Mouse (Mus musculus) natural killer cell, adult 2 months (primary cell): ENCODE data around the gene Tmem183a.

ENCODE experiments used
- DNase-seq, 2 experiments: peaks; one replicate each; pipeline ENCODE4 v3.0.0; 2022; ENCODE audit warnings: low spot score in 2 of 2

The Tmem183a gene

GRCm38 (mm10) chr1:134361857-134362212 lies at the start of gene Tmem183a:
Gene Tmem183a (minus strand): TSS chr1:134361979.
- peak; percentile 93 to 95 for DNase-seq

GRCm38 (mm10) chr1:134408080-134408479 lies 46.3 kb upstream of the Tmem183a start:
- DNase-seq, result no peak

DNA sequence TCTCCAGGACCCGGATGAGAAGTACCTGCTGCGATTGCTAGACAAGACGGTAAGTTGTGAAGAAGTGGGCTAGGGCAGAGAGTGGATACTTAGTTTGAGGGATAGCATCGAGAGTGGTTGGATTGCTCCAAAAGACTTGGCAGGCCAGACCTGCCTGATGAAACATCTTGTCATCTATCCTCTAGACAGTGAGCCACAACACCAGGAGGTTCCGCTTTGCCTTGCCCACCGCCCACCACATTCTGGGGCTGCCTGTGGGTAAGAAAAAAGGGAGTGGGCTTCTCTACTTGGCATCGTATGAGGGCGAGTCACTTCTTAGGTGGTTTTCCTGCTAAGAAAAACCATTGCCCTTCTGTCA lies 44.6 kb upstream of the Tmem183a start:
- no peak for DNase-seq

- peak; percentile 27 to 54 for DNase-seq
Measured at GRCm38 (mm10) chr1:134405509-134406413, 44.0 kb upstream of the Tmem183a start, which contains the start of gene Cyb5r1. Gene Cyb5r1 (plus strand): TSS chr1:134405559.

DNA sequence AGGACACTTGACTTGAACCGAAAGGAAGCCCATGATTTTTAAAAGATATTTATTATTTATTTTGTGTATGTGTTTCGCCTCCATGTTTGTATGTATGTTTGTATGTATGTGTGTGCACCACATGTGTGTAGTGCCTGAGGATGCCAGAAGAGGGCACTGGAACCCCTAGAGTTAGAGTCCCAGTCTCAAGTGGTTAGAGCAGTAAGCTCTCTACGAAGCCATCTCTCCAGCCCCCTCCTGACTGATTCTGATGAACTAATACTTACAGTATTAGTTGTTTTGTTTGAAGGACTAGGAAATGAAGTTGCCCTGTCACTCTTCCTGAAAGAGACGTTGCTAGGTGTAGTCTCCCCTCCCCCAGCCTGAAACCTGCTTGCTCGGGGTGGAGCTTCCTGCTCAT lies 38.0 kb upstream of the Tmem183a start:
- no peak for DNase-seq

DNA sequence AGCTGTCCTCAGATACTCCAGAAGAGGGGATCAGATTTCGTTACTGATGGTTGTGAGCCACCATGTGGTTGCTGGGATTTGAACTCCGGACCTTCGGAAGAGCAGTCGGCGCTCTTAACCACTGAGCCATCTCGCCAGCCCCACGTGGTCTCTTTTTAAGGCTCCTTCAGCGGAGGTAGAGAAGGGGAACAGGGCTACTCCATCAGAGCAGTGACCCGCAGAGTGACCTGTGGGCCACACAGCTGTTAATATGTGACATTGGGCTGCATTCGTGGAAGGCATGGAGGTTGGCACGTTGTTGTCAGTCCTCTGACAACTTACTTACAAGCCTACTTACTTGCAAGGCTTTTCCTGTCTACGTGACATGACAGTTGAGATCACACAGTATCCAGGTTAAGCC lies 36.4 kb upstream of the Tmem183a start:
- no peak for DNase-seq

DNA sequence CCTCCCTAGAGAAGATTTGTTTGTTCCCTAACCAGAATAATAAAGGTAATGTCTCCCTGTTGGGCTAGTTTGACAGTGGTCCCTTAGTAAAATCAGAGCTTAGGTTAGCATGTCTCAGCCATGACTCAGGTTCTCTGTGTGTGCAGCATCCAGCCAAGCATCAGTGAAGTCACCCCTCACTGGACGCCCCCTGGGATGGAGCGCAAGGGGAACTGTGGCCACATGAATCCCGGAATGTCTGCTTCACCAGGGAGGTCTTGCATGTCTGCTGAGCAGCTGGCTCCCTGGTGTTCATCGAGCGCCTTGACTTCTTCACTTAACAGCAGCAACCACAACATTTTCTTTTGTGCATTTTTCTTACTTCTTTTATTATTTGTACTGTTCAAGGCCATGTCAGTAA lies 32.0 kb upstream of the Tmem183a start:
- DNase-seq, result no peak

GRCm38 (mm10) chr1:134385666-134386065 lies 23.9 kb upstream of the Tmem183a start, which contains the start of gene 4933406M09Rik:
Gene 4933406M09Rik (plus strand): TSS chr1:134385940.
- DNase-seq, result no peak

- DNase-seq, result no peak
Measured at GRCm38 (mm10) chr1:134385176-134385575, 23.4 kb upstream of the Tmem183a start.

DNA sequence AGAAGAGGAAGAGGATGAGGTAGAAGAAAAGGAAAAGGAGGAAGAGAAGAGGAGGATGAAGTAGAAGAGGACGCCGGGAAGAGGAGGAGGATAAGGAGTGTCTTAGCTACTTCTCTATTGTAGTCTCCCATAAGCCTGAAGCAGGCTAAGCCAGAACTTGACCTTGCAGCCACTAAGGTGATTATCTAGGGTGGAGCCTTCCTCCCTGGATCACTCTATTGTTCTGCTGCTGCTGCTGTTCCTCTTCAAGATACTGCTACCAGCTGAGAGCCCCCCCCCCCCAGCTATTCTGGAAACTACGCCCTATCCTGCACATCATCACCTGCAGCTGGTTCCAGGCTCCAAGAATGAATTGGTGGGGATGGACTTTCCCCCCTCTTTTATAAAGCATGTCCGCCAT lies 22.8 kb upstream of the Tmem183a start:
- no peak for DNase-seq

DNA sequence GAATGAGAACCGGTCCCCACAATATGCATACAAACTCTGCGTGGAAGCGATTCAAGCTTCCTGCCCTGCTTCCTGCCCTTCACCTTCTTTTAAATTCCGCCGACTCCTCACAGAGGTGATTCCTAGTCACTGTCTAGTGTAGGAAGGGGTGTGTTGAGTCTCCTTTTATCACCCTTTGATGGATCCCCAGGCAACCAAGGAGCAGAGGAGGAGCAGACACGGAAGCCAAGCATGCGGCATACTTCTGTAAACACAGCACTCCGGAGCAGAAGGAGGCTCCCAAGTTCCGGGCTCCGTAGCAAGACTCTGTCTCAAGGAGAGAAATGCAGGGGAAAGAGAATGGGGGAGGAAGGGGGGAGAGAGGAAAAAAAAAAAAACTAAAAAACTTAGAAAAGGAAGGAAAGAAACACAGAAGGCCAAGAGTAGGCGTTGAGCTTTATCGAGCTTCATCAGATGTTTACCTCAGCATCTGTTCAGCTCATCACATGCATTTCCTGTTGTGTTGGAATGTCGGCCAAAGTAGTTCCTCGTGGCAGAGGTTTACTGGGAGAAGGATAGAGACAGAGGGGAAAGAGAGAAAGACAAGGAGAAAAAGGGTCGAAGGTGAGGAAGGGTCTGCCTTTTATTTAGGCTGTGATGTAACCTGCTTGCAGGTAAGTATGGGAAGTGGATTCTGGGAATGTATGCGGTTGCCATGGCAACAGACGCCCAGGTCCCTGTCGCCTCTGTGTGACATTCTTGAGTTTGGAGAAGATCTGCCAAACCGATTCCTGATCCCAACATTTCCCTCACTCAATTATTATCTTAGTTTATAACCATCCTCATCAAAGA lies 20.2 kb upstream of the Tmem183a start:
- no peak for DNase-seq

- no peak for DNase-seq
Measured at GRCm38 (mm10) chr1:134381051-134381450, 19.3 kb upstream of the Tmem183a start.

- DNase-seq, result no peak
Measured at GRCm38 (mm10) chr1:134374124-134374523, 12.3 kb upstream of the Tmem183a start.

DNA sequence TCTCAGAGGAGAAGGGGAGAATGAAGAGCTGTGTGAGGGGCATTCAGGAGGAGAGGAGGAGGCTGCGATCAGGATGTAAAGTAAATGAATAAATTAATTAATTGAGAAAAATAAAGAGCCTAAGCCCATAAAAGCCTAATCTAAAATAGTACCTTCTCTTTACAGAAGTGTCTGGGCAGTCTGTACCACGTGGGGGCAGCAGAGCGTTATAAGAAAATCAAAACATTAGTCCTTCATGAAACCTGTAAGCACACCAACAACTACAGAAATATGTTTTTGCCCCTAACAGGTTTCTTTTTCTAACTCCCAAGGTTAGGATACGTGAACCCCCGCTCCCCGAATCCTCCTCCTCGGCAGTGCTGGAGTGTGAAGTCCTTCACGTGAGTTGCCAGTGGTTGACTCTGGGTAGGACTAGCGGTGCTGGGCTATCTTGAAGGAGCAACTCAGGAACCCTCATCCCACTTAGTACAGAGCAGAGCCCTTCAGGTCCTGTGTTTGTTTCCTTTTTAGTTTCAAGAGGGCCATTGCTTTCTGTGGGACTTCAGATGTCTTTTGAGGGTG lies 7.1 kb upstream of the Tmem183a start:
- DNase-seq, result peak; percentile 22 to 48

DNA sequence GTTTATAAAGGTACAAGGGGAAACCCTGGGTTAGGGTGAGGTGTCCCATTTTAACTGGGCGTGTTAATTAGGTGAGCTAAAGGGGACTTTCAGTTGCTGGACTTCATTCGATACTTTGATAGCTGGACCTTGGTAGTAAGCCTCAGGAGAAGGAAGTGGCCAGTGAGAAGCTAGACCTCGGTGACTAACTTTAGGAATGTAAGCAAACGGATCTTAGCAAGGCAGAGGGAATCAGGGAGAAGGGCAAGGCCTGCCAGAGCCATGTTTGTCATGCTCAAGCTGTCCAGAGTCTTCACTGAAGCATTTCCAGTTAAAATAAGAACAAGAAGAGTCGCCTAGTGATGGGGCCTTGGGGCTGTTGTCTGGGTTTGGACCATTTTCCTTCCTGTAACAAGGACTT lies 3.7 kb upstream of the Tmem183a start:
- DNase-seq, result no peak

GRCm38 (mm10) chr1:134363194-134363593 lies 1.4 kb upstream of the Tmem183a start:
- DNase-seq, result no peak

GRCm38 (mm10) chr1:134361195-134361856 lies 453 bp downstream of the Tmem183a start:
- DNase-seq, result no peak

DNA sequence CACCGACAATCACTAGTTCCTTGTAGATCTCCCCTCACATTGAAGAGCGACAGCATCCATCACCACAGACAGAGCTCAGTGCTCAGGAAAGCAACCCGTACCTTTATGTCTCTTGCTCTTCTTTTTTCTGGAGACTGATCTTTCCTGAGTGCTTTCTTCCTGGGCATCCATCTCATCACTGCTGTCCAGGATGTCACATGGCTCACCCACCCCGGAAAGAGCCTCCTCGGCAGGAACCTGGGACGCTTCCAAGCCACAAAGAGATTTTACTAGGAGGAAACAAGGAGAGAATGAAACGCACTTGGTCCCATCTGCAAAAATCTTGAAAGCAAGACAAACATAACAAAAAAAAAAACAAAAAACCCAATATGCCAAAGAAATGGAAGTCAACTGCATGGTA lies 1.1 kb downstream of the Tmem183a start:
- no peak for DNase-seq

- DNase-seq, result no peak
Measured at GRCm38 (mm10) chr1:134357461-134357860, 4.3 kb downstream of the Tmem183a start.

DNA sequence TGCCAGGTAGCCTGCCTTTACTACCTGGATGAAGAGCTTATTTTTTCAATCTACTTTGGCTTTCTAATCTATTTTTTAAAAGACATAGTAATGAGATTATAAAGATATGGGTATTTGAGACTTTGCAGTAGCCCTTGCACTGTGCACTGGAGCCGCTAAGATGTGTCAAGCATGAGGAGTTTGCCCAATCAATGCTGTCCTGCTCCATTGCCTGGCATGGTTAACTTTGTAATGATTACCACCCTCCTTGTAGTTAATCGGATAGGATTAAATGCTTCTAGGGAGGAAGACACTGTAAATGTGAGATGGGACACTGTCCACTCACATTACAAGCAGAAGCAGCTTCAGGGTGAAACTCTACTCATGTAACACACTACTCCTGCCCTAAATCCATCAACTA lies 8.5 kb downstream of the Tmem183a start:
- DNase-seq, result no peak

DNA sequence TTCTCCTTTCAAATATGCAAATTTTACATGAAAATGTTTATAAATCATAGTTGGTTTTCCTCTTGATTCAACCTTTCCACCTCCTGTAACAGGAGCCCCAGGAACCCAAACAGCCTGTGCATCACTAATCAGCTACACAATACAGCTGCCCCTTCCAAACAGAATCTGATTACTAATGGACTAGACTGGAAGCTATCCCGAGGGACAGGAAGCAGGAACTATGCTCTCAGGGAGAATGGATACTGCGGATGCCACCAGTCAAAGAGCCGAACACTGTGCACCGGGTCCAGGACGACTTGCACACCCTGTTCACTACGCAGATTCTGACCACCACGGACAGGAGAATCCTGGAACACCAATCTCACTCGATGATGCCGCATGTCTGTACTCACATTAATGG lies 14.0 kb downstream of the Tmem183a start:
- DNase-seq, result no peak

DNA sequence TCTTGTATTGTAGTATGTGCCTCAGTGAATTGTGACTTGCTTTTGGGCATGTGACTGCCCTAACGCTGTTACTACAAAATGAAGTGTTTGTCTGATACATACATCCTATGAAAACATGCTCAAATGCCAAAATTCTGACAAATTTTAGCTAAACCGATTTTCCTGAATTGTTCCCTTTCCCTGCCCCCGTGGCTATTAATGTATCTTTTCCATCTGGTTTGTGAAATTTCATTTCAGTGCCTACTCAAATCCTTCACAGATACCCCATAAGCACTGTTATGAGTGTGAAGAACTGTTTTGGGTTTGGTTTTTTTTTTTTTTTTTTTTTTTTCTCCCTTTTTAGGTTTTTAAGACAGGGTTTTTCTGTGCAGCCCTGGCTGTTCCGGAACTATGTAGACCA lies 16.7 kb downstream of the Tmem183a start:
- DNase-seq, result no peak
